Mouse (Mus musculus) CD8-positive naive resting alpha-beta T cell, adult 2 months (primary cell): ENCODE data around the gene Stxbp6.

ENCODE experiments used
- DNase-seq, 2 experiments: peaks; one replicate each; pipeline ENCODE4 v3.0.0; 2022; ENCODE audit warnings: low read depth in 2 of 2, low spot score in 2 of 2

The Stxbp6 gene

DNA sequence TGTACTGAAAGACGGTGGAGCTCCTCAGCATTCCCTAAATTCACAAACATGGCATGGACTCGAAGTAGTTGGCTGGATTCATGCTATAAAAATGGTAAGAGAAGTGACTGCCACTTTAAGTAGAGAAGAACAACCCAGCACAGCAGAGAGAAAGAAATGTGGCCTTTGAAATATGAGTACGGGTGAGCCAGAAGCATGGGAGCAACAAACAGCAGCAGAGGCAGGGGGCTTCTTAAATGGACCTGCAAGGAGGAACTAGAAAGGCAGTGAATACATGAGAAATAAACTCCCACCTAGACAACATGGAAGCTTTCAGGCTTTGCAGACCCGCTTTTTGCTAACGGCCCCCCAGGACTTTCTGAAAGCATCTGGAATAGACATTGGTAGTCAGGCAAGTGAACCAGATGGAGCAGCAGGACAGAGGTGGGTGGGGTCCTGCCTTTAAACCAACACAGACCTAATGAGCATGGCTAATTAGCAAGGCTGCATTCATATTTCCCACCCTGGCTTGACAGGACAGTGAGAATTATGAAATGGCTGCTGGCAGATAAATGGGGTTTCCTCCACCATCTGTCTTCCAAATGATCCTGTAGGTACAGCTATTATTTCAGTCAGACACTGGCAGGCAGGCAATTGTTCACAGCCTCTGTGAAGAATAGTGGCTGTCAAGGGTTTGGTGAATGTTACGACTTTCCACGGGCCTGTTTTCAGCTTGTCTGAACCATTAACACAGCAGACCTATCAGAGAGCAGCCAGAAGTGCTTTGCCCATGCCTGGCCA lies 234.7 kb downstream of the Stxbp6 start:
- no peak for DNase-seq

DNA sequence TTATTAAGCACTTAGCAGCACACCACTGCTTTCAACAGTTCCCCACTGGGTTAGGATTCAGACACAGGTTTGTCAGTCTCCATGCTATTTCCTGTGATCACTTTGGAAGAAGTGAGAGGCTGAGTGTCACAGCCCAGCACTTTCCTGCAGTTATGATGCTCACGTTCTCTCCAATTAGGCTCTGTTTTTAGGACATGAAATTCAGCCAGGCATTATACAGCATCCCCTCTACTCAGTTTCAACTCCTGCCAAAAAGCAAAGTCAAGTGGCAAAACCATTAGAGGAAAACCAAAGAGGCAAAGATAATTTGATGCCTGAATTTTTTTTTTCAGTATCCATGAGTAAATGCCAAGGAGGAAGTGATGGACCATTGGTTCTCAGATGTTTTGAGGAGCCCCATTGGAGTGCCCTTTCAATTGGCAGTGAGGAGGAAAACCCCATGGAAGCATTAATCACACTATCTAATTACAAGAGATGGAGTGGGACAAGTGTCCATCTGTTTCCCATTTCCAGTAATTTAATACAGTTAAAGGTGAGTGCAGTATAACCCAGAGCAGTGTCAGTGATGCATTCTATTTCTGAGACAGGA lies 238.5 kb downstream of the Stxbp6 start:
- no peak for DNase-seq

DNA sequence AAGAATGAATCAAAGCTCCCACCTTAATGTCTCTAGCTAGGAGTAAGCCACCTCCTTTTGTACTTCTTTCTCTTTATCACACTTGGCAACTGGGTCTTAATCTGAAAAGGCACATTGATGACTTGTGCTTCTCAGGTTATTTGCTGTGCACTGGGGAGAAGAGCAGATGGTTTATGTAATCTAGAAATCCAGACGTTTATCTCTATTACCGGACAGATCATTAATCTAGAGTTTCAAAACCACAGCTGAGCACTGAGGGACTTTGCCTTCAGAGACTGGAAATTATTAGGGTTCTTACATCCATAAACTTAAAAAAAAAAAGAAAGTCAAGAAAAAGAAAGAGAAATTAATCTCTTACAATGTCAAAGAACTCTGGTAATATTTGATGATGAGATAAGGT lies 262.6 kb downstream of the Stxbp6 start:
- no peak for DNase-seq

GRCm38 (mm10) chr12:44804213-44804612 lies 270.3 kb downstream of the Stxbp6 start:
- DNase-seq, result no peak
